Mouse (Mus musculus): ENCODE data around the gene Gm3646. TPM values are rescaled to one million over a fixed set of nuclear protein-coding genes. Genes with fewer than 3 reads are reported as not detected.

Gm3646 gene
- 3.4 and 3.7 TPM in 2 replicates for total RNA-seq (2014; rRNA removed; ENCODE audit: low replicate concordance)
- polyA plus RNA-seq (2015; fragmentation: Nextera tagmentation; extraction: Ambion mirVana): 13.8 and 17.4 TPM in 2 replicates

GRCm38 (mm10) chr1:39805243-39805979 lies at the start of gene Gm3646:
Gene Gm3646, minus strand, starts transcription at chr1:39805332.
- Histone ChIP-seq H3K4me2 (ENCODE audit: low read depth, low read length) (peak within 1 kb of the TSS; percentile 43), H3K27me3 (ENCODE audit: control insufficient read depth, insufficient read depth, low read length) (no peaks in the 10 kb centered on the region), H3K4me1 (ENCODE audit: control insufficient read depth, insufficient read depth) (peaks cover 16% of the 10 kb centered on the region; the same call in 1 of the 2 replicates), H3K9me3 (replicated peaks; ENCODE audit: control insufficient read depth, low read length) (no peaks in the 10 kb centered on the region), H3K9ac (replicated peaks; ENCODE audit: low read depth, low read length) (peak within 1 kb of the TSS; percentile 33; the same call in 1 of the 2 replicates), H3K36me3 (replicated peaks; ENCODE audit: control insufficient read depth, insufficient read depth, low read length) (no peaks in the 10 kb centered on the region), H3K4me3 (ENCODE audit: low read depth, low read length) (peak within 1 kb of the TSS; percentile 19; the same call in 1 of the 2 replicates), H3K27ac (ENCODE audit: low read depth) (peak within 1 kb of the TSS; percentile 93)
- no peak for TF ChIP-seq CTCF (IDR thresholded peaks at IDR 0.05; ENCODE audit: low read depth)
- TF ChIP-seq EP300 (IDR thresholded peaks at IDR 0.05; ENCODE audit: low read depth): peak; percentile 35; the same call in 1 of the 2 replicates
- DNase-seq (ENCODE audit: low spot score): peak; percentile 76
- 28% methylated on average over 4 of the region's 4 CpGs for WGBS
- peak; percentile 93 for ATAC-seq (ENCODE audit: insufficient read depth, low read depth)

GRCm38 (mm10) chr1:39847066-39847465 lies 41.9 kb upstream of the Gm3646 start:
- TF ChIP-seq CTCF (IDR thresholded peaks at IDR 0.05; ENCODE audit: low read depth) (0 out of 2 replicates have a peak, but pooled peaks have one; percentile 5), EP300 (IDR thresholded peaks at IDR 0.05; ENCODE audit: low read depth) (no peak)
- Histone ChIP-seq H3K27ac (ENCODE audit: low read depth) (no peak overlapping the region), H3K4me2 (ENCODE audit: low read depth, low read length) (no peak overlapping the region), H3K4me3 (ENCODE audit: low read depth, low read length) (no peak overlapping the region), H3K9ac (replicated peaks; ENCODE audit: low read depth, low read length) (no peak overlapping the region), H3K27me3 (ENCODE audit: control insufficient read depth, insufficient read depth, low read length) (no peaks in the 10 kb centered on the region), H3K4me1 (ENCODE audit: control insufficient read depth, insufficient read depth) (peaks cover 26% of the 10 kb centered on the region), H3K36me3 (replicated peaks; ENCODE audit: control insufficient read depth, insufficient read depth, low read length) (no peaks in the 10 kb centered on the region), H3K9me3 (replicated peaks; ENCODE audit: control insufficient read depth, low read length) (no peaks in the 10 kb centered on the region)
- 63% methylated on average over 7 of the region's 7 CpGs for WGBS
- DNase-seq (ENCODE audit: low spot score) (no peak), ATAC-seq (ENCODE audit: insufficient read depth, low read depth) (0 out of 2 replicates have a peak, but pooled peaks have one; percentile 24)

DNA sequence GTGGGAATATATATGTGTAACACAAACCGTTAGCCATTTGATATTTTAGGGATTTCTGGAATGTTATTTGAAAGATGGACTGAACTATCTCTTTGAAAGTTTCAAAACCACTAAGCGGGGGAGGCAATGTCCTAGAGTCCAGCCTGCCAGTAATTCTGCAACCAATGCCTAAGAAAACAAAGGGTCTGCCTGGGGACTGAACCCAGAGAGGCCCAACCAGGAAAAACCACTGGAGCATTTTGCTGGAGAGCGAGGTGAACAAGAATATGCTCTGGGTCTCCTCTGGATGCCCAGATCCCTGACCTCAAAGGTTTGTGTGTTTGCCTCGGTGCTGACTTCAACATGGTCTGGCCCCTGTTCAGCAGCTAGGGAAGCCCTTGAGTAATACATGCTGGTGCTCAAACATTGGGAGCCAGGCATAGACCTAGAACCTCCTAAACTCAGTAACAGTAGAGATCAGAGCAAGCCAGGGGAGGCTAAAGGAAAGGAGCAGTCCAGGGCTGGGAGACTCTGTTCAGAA lies 41.0 kb upstream of the Gm3646 start:
- H3K36me3 ChIP-seq (replicated peaks; ENCODE audit: control insufficient read depth, insufficient read depth, low read length): no peaks in the 10 kb centered on the region
- ATAC-seq (ENCODE audit: insufficient read depth, low read depth) (0 out of 2 replicates have a peak, but pooled peaks have one; percentile 27), DNase-seq (ENCODE audit: low spot score) (no peak)
- H3K27ac ChIP-seq (ENCODE audit: low read depth): peak overlapping the region; percentile 62
- no peak overlapping the region for H3K4me2 ChIP-seq (ENCODE audit: low read depth, low read length)
- 0 out of 2 replicates have a peak, but pooled peaks have one; percentile 2 for TF ChIP-seq EP300 (IDR thresholded peaks at IDR 0.05; ENCODE audit: low read depth)
- no peak for TF ChIP-seq CTCF (IDR thresholded peaks at IDR 0.05; ENCODE audit: low read depth)
- no peaks in the 10 kb centered on the region for H3K9me3 ChIP-seq (replicated peaks; ENCODE audit: control insufficient read depth, low read length)
- H3K4me1 ChIP-seq (ENCODE audit: control insufficient read depth, insufficient read depth): peaks cover 26% of the 10 kb centered on the region; the same call in 1 of the 2 replicates
- no peaks in the 10 kb centered on the region for H3K27me3 ChIP-seq (ENCODE audit: control insufficient read depth, insufficient read depth, low read length)
- H3K9ac ChIP-seq (replicated peaks; ENCODE audit: low read depth, low read length): no peak overlapping the region
- no peak overlapping the region for H3K4me3 ChIP-seq (ENCODE audit: low read depth, low read length)
- 48% methylated on average over 4 of the region's 4 CpGs for WGBS

DNA sequence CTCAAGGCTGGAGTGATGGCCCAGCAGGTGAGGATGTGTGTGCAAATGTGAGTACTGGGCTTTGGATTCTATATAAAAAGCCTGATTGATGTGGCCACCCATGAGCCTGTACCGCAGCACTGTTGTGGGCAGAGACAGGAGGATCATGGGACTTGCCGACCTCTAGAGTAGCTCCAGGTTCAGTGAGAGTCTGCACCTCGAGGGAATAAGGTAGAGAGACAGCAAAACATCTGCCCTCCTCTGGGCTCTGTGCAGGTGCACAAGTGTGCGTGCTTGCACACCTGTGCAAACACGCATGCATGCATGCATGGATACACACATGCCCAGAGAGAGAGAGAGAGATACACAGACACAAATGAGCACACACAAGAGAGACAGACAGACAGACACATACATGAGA lies 38.2 kb upstream of the Gm3646 start:
- DNase-seq (ENCODE audit: low spot score) (no peak), ATAC-seq (ENCODE audit: insufficient read depth, low read depth) (no peak)
- Histone ChIP-seq H3K36me3 (replicated peaks; ENCODE audit: control insufficient read depth, insufficient read depth, low read length) (no peaks in the 10 kb centered on the region), H3K9ac (replicated peaks; ENCODE audit: low read depth, low read length) (no peak overlapping the region), H3K27me3 (ENCODE audit: control insufficient read depth, insufficient read depth, low read length) (no peaks in the 10 kb centered on the region), H3K9me3 (replicated peaks; ENCODE audit: control insufficient read depth, low read length) (no peaks in the 10 kb centered on the region), H3K4me3 (ENCODE audit: low read depth, low read length) (no peak overlapping the region), H3K27ac (ENCODE audit: low read depth) (no peak overlapping the region), H3K4me2 (ENCODE audit: low read depth, low read length) (no peak overlapping the region), H3K4me1 (ENCODE audit: control insufficient read depth, insufficient read depth) (peaks cover 41% of the 10 kb centered on the region)
- no peak for TF ChIP-seq CTCF (IDR thresholded peaks at IDR 0.05; ENCODE audit: low read depth)
- TF ChIP-seq EP300 (IDR thresholded peaks at IDR 0.05; ENCODE audit: low read depth): no peak
- WGBS: 84% methylated on average over 5 of the region's 5 CpGs

DNA sequence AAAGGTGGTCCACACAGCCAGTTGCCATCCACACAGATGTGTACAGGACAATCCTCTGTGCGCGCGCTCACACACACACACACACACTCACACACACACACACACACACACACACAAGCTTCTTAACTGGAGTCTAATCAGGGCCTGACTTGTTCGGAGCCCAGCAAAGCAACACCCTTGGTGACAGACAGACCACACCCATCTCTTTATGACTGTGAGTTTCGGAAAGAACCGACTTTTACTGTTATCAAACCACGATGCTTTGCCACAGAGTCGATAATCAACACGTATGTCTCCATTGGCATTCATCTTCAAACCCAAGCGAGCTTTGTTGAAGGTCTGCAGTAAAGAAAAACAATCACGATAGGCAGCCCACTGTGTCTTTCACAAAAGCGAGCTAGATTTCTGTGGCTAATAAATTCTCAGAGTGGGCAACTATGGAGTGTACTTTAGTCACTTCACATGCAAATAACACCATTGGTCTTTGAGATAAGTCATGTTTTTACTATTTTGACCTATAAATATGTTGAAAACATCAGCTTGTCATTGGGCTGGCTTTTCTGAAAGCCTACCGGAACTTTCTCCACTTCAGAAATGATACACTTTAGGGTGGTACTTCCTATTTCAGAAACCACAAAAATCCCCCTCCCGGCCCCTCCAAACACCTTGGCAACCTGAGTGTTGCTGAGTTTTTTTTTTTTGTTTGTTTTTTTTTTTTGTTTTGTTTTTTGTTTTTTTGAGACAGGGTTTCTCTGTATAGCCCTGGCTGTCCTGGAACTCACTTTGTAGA lies 37.3 kb upstream of the Gm3646 start:
- Histone ChIP-seq H3K27me3 (ENCODE audit: control insufficient read depth, insufficient read depth, low read length) (no peaks in the 10 kb centered on the region), H3K4me1 (ENCODE audit: control insufficient read depth, insufficient read depth) (peaks cover 42% of the 10 kb centered on the region), H3K4me3 (ENCODE audit: low read depth, low read length) (no peak overlapping the region), H3K36me3 (replicated peaks; ENCODE audit: control insufficient read depth, insufficient read depth, low read length) (no peaks in the 10 kb centered on the region), H3K9ac (replicated peaks; ENCODE audit: low read depth, low read length) (no peak overlapping the region), H3K27ac (ENCODE audit: low read depth) (no peak overlapping the region), H3K4me2 (ENCODE audit: low read depth, low read length) (no peak overlapping the region), H3K9me3 (replicated peaks; ENCODE audit: control insufficient read depth, low read length) (no peaks in the 10 kb centered on the region)
- WGBS: 81% methylated on average over 14 of the region's 14 CpGs
- TF ChIP-seq CTCF (IDR thresholded peaks at IDR 0.05; ENCODE audit: low read depth) (no peak), EP300 (IDR thresholded peaks at IDR 0.05; ENCODE audit: low read depth) (no peak)
- ATAC-seq (ENCODE audit: insufficient read depth, low read depth) (no peak), DNase-seq (ENCODE audit: low spot score) (no peak)
